Mouse (Mus musculus) forebrain, embryonic 14.5 days (tissue): ENCODE measurements around the gene Hira. TPM values are rescaled to one million over a fixed set of nuclear protein-coding genes. Genes with fewer than 3 reads are reported as not detected.
"Not testable (repeated sequence)": the region's sequence is repeated elsewhere in the genome, so short reads cannot be mapped to it uniquely, and the experiment has no call there.

Experiments used
- ATAC-seq: fragments of 200-750 bp; cut with Nextera tagmentation; 2 replicates; pipeline ENCODE4 v1.8.0; 2017; ENCODE audit warnings: mild to moderate bottlenecking, moderate library complexity
- DNase-seq: peaks from one replicate; pipeline ENCODE4 v3.0.0-alpha.2; 2015; ENCODE audit warnings: low spot score
- H3K27ac ChIP-seq: fragments of 300-500 bp; sonication (generic); 2 replicates; pipeline ENCODE4 v1.5.1; 2014; ENCODE audit warnings: low read depth, mild to moderate bottlenecking, control low read depth, low read length, moderate library complexity
- H3K27me3 ChIP-seq: fragments of 300-500 bp; sonication (generic); replicated peaks from 2 replicates; pipeline ENCODE4 v1.6.1; 2014; ENCODE audit warnings: low read length, control low read depth, mixed read lengths; ENCODE audit not compliant: control insufficient read depth, insufficient read depth
- H3K36me3 ChIP-seq: fragments of 300-500 bp; sonication (generic); 2 replicates; pipeline ENCODE4 v1.6.1; 2014; ENCODE audit warnings: low read length, control low read depth; ENCODE audit not compliant: control insufficient read depth, insufficient read depth
- H3K4me1 ChIP-seq: fragments of 300-500 bp; sonication (generic); 2 replicates; pipeline ENCODE4 v1.6.1; 2014; ENCODE audit warnings: antibody characterized with exemption, low read length, control low read depth; ENCODE audit not compliant: control insufficient read depth, insufficient read depth
- H3K4me2 ChIP-seq: fragments of 300-500 bp; sonication (generic); 2 replicates; pipeline ENCODE4 v1.6.1; 2014; ENCODE audit warnings: mild to moderate bottlenecking, control low read depth, low read length
- H3K4me3 ChIP-seq: fragments of 300-500 bp; sonication (generic); 2 replicates; pipeline ENCODE4 v1.5.1; 2014; ENCODE audit warnings: low read depth, low read length, control low read depth
- H3K9ac ChIP-seq: fragments of 300-500 bp; sonication (generic); 2 replicates; pipeline ENCODE4 v1.6.1; 2014; ENCODE audit warnings: mild to moderate bottlenecking, low read length, control low read depth, moderate library complexity
- H3K9me3 ChIP-seq: fragments of 300-500 bp; sonication (generic); replicated peaks from 2 replicates; pipeline ENCODE4 v1.6.1; 2016; ENCODE audit warnings: low read length, control low read depth, mixed read lengths; ENCODE audit not compliant: control insufficient read depth
- WGBS: fragments of 180-500 bp; shearing (Covaris S2); extraction: QIAGEN DNeasy Blood & Tissue Kit; methylation state at CpG from one replicate; pipeline ENCODE4 v1.1.7; 2014; 5-methylcytosine and 5-hydroxymethylcytosine counted together
- polyA plus RNA-seq: library from polyadenylated mRNA; unstranded; fragments of >200 nt; fragmentation: Nextera tagmentation; extraction: Ambion mirVana; gene quantifications from 2 replicates; pipeline ENCODE4 v1.2.1, GENCODE M21; 2014

Gene Hira
- polyA plus RNA-seq, 1 experiment from 2014 or later, result 20.2 TPM

DNA sequence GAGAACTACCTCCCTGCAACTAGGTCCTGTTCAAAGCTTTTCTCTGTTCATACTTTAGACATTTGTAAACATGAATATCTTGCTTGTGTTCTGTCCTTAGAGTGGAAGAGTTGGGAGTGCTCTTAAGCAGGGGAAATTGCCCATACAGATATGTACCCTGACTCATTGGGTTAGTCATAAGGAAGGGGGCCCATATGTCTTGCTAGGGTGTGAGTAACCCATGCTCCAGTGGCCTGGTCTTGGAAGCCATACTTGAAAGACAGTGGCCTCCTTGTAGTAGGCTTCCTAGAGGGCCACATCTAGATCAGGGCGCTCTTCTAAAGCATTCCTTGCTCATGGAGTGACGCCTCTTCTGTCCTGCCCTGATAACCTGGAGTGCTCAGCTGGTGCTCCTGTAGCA lies 73.5 kb downstream of the Hira start:
- Histone ChIP-seq H3K36me3 (peaks cover 96% of the 10 kb centered on the region), H3K4me1 (no peaks in the 10 kb centered on the region), H3K9me3 (no peaks in the 10 kb centered on the region), H3K4me3 (no peak overlapping the region), H3K27me3 (no peaks in the 10 kb centered on the region), H3K9ac (no peak overlapping the region), H3K4me2 (no peak overlapping the region), H3K27ac (no peak overlapping the region)
- DNase-seq (no peak), ATAC-seq (no peak)
- 100% methylated on average over 2 of the region's 2 CpGs for WGBS

DNA sequence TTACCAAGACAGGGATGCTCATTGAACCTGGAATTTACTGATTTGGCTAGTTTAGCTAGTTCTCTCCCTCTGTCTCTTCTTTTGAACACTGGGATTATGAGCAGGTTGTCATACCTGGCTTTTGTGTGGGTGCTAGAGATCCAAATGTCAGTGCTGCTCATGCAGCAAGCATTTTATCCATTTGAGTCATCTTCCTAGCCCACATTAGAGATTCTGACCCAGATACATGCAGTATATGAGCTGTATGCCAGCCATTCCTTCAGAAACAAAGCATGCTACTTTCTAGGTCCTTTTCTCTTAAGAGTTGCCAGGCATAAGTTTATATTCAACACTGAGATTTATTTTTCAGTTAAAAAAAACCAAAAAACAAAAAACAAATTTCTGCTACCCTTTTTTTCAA lies 76.0 kb downstream of the Hira start:
- Histone ChIP-seq H3K9me3 (no peaks in the 10 kb centered on the region), H3K9ac (no peak overlapping the region), H3K4me2 (no peak overlapping the region), H3K27ac (no peak overlapping the region), H3K36me3 (peaks cover 95% of the 10 kb centered on the region), H3K4me3 (no peak overlapping the region), H3K27me3 (no peaks in the 10 kb centered on the region), H3K4me1 (no peaks in the 10 kb centered on the region)
- DNase-seq (no peak), ATAC-seq (no peak)

DNA sequence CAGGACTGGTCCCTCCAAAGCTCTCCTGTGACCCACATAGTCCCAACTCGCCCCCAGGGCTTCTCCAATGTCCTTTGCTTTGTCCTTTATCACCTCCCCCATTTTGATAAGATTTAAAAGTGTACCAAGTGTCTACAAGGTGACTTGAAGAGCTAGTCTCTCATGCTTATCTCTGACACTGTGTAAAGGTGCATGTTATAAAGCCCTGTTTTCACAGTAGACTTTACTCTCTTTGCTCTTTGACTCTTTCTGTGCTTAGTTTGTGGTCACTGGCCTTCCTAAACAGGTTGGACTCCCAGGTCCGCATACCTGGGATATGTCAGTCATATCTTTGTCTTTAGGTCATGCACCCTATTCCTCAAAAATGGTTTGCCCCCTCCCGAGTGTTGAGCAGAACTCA lies 78.2 kb downstream of the Hira start:
- WGBS, result 93% methylated on average over 3 of the region's 3 CpGs
- Histone ChIP-seq H3K9ac (no peak overlapping the region), H3K9me3 (no peaks in the 10 kb centered on the region), H3K27ac (no peak overlapping the region), H3K36me3 (peaks cover 78% of the 10 kb centered on the region), H3K27me3 (no peaks in the 10 kb centered on the region), H3K4me3 (no peak overlapping the region), H3K4me2 (no peak overlapping the region), H3K4me1 (no peaks in the 10 kb centered on the region)
- DNase-seq, result no peak
- no peak for ATAC-seq

- Histone ChIP-seq H3K27me3 (no peaks in the 10 kb centered on the region), H3K9me3 (peaks cover 19% of the 10 kb centered on the region), H3K4me1 (no peaks in the 10 kb centered on the region), H3K4me2 (no peak overlapping the region), H3K27ac (no peak overlapping the region), H3K36me3 (peaks cover 61% of the 10 kb centered on the region), H3K4me3 (no peak overlapping the region), H3K9ac (no peak overlapping the region)
- no peak for DNase-seq
- ATAC-seq, result no peak
These were observed 86.6 kb downstream of the Hira start for GRCm38 (mm10) chr16:18963486-18963885.

- H3K9me3 ChIP-seq, result peaks cover 4% of the 10 kb centered on the region; the same call in 1 of the 2 replicates
- no peak for DNase-seq
- H3K4me2 ChIP-seq, result no peak overlapping the region
- no peak for ATAC-seq
- H3K4me3 ChIP-seq, result no peak overlapping the region
- WGBS, result 94% methylated on average over 9 of the region's 9 CpGs
- no peaks in the 10 kb centered on the region for H3K27me3 ChIP-seq
- no peak overlapping the region for H3K27ac ChIP-seq
- peaks cover 50% of the 10 kb centered on the region for H3K36me3 ChIP-seq
- H3K4me1 ChIP-seq, result no peaks in the 10 kb centered on the region
- H3K9ac ChIP-seq, result no peak overlapping the region
These were observed 92.7 kb downstream of the Hira start for GRCm38 (mm10) chr16:18969420-18970128.

DNA sequence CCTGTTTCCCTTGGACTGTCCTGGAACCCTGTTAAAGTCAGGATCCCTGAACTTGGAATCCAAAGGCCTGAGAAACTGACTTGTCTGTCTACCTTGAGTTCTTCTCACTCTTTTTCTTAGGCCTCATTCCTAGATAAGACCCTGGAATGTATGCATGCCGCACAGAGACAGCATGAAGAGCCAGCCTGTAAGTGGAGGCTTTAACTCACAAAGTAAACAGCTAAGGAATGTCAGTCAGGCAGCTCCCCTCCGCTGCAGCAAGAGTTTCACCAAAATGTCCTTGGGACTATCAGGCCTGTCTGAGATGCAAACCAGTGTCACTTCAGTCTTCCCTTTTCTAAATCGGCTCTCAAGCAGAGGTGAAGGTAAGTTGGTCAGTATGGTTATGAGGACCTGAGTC lies 94.0 kb downstream of the Hira start:
- ATAC-seq (no peak), DNase-seq (no peak)
- WGBS, result 95% methylated on average over 3 of the region's 3 CpGs
- H3K36me3 ChIP-seq, result peaks cover 45% of the 10 kb centered on the region
- H3K9me3 ChIP-seq, result 0 out of 2 replicates have a peak, but pooled peaks cover under 1% of the 10 kb centered on the region
- H3K4me3 ChIP-seq, result no peak overlapping the region
- H3K27me3 ChIP-seq, result no peaks in the 10 kb centered on the region
- no peak overlapping the region for H3K9ac ChIP-seq
- no peak overlapping the region for H3K4me2 ChIP-seq
- no peaks in the 10 kb centered on the region for H3K4me1 ChIP-seq
- H3K27ac ChIP-seq, result no peak overlapping the region

DNA sequence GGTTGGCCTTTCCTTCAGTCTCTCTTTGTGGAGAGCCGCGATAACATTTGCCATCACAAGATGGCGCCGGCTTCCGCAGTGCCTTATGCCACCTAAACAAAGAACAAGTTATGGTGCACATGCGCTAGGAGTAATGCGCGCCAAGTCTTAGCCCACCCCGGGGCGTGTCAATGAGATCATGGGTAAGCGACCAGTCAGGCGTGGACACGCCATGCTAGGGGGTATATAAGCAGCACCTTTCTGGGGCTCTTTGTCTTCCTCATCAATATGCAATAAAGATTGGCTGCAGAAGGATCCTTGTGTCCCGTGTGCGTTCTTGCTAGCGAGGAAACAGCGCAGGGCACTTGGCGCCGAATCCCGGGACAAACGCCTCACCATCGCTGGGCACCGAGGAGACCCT lies 98.8 kb downstream of the Hira start:
- not testable (repeated sequence) for H3K4me2 ChIP-seq, H3K9me3 ChIP-seq, H3K9ac ChIP-seq, H3K27me3 ChIP-seq, H3K27ac ChIP-seq, DNase-seq, ATAC-seq, H3K4me1 ChIP-seq, H3K4me3 ChIP-seq
- H3K36me3 ChIP-seq, result peaks cover 14% of the 10 kb centered on the region
- 83% methylated on average over 23 of the region's 23 CpGs for WGBS

DNA sequence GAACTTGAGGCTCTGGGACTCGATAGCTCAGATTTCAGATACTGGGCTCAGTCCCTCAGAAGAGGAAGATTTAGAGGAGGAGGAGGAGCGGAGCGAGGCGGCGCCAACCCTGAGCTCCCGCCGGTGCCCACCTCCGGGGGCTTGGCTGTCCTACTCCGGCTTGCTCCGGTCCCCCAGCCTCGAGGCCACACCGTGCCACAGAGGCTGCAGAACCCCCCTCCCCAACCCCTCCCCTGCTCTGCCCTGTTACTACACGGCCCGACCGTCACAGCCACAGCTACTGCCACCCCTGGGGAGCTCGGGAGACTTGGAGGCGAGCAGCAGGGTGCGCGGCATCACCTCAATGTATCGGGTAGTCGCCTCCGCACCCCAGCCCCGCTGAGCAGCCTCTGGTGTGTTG lies 99.5 kb downstream of the Hira start:
- Histone ChIP-seq H3K9ac (no peak overlapping the region), H3K4me1 (no peaks in the 10 kb centered on the region), H3K4me2 (no peak overlapping the region), H3K9me3 (0 out of 2 replicates have a peak, but pooled peaks cover 2% of the 10 kb centered on the region), H3K27ac (no peak overlapping the region), H3K27me3 (no peaks in the 10 kb centered on the region), H3K36me3 (peaks cover 8% of the 10 kb centered on the region; the same call in 1 of the 2 replicates), H3K4me3 (no peak overlapping the region)
- DNase-seq (no peak), ATAC-seq (no peak)
- 84% methylated on average over 23 of the region's 23 CpGs for WGBS

DNA sequence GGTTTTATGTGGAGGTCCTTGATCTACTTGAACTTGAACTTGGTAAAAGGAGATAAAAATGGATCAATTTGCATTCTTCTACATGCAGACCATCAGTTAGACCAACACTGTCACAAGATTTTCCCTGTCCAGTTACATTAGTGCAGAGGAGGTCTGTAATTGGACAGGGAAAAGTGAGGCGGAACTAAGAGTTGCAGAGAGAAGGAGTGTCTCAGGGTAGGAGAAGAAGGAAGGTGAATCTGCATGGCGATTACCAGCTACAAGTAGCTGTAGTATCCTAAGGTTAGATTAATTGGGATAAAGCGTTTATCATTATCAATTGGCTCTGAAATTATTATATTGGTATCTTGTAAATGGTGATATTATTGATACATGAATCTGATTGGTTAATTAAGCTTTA lies 109.5 kb downstream of the Hira start:
- no peak overlapping the region for H3K4me3 ChIP-seq
- no peaks in the 10 kb centered on the region for H3K4me1 ChIP-seq
- 93% methylated on average over 3 of the region's 3 CpGs for WGBS
- DNase-seq (no peak), ATAC-seq (no peak)
- no peak overlapping the region for H3K9ac ChIP-seq
- no peaks in the 10 kb centered on the region for H3K9me3 ChIP-seq
- no peak overlapping the region for H3K27ac ChIP-seq
- H3K4me2 ChIP-seq, result no peak overlapping the region
- no peaks in the 10 kb centered on the region for H3K27me3 ChIP-seq
- no peaks in the 10 kb centered on the region for H3K36me3 ChIP-seq
